Mouse (Mus musculus) lung, postnatal 0 days (tissue): ENCODE measurements at regions not wholly inside any gene's neighbourhood (a gene's known extent, or its start where the extent isn't known, plus 50 kb on each side); places are given as distances from the start of the nearest gene placed in this dataset.

Experiments used
- ATAC-seq: fragments of 200-750 bp; cut with Nextera tagmentation; 2 replicates; pipeline ENCODE4 v1.8.0; 2017; ENCODE audit warnings: moderate library complexity
- DNase-seq: peaks from one replicate; pipeline ENCODE4 v3.0.0-alpha.2; 2016; ENCODE audit warnings: low spot score
- H3K27ac ChIP-seq: fragments of 300-500 bp; sonication (generic); 2 replicates; pipeline ENCODE4 v1.5.1; 2014; ENCODE audit warnings: antibody characterized with exemption, mild to moderate bottlenecking, low read length, mixed read lengths
- H3K27me3 ChIP-seq: fragments of 300-500 bp; sonication (generic); replicated peaks from 2 replicates; pipeline ENCODE4 v1.6.1; 2014; ENCODE audit warnings: low read length, mixed read lengths; ENCODE audit not compliant: insufficient read depth
- H3K36me3 ChIP-seq: fragments of 300-500 bp; sonication (generic); 2 replicates; pipeline ENCODE4 v1.6.1; 2014; ENCODE audit warnings: low read length, mixed read lengths; ENCODE audit not compliant: insufficient read depth
- H3K4me1 ChIP-seq: fragments of 300-500 bp; sonication (generic); 2 replicates; pipeline ENCODE4 v1.6.1; 2014; ENCODE audit warnings: antibody characterized with exemption, low read depth, low read length, mixed read lengths; ENCODE audit not compliant: insufficient read depth
- H3K4me2 ChIP-seq: fragments of 300-500 bp; sonication (generic); replicated peaks from 2 replicates; pipeline ENCODE4 v1.6.1; 2014; ENCODE audit warnings: low read depth, mild to moderate bottlenecking, low read length, moderate library complexity, mixed read lengths
- H3K4me3 ChIP-seq: fragments of 300-500 bp; sonication (generic); 2 replicates; pipeline ENCODE4 v1.5.1; 2014; ENCODE audit warnings: low read depth, low read length
- H3K9ac ChIP-seq: fragments of 300-500 bp; sonication (generic); replicated peaks from 2 replicates; pipeline ENCODE4 v1.6.1; 2014; ENCODE audit warnings: low read depth, mild to moderate bottlenecking
- H3K9me3 ChIP-seq: fragments of 300-500 bp; sonication (generic); 2 replicates; pipeline ENCODE4 v1.6.1; 2016; ENCODE audit warnings: low read length, mixed read lengths
- CTCF ChIP-seq: IDR thresholded peaks from 2 replicates; pipeline ENCODE4 v1.5.1; 2016; ENCODE audit warnings: antibody characterized with exemption, mild to moderate bottlenecking
- EP300 ChIP-seq: IDR thresholded peaks from 2 replicates; pipeline ENCODE4 v1.6.1; 2016; ENCODE audit warnings: antibody characterized with exemption, mild to moderate bottlenecking, control low read depth
- WGBS: fragments of 180-500 bp; shearing (Covaris S2); extraction: QIAGEN DNeasy Blood & Tissue Kit; methylation state at CpG from one replicate; pipeline ENCODE4 v1.1.7; 2014; 5-methylcytosine and 5-hydroxymethylcytosine counted together

GRCm38 (mm10) chr12:106514057-106514456, 504.0 kb downstream of the Vrk1 start:
- H3K4me1 ChIP-seq, result no peaks in the 10 kb centered on the region
- H3K27me3 ChIP-seq, result no peaks in the 10 kb centered on the region
- no peaks in the 10 kb centered on the region for H3K36me3 ChIP-seq
- TF ChIP-seq EP300 (no peak), CTCF (no peak)
- H3K27ac ChIP-seq, result no peak overlapping the region
- no peak for DNase-seq
- no peaks in the 10 kb centered on the region for H3K9me3 ChIP-seq
- no peak overlapping the region for H3K4me2 ChIP-seq
- 56% methylated on average over 11 of the region's 11 CpGs for WGBS
- ATAC-seq, result no peak
- no peak overlapping the region for H3K4me3 ChIP-seq
- H3K9ac ChIP-seq, result no peak overlapping the region

DNA sequence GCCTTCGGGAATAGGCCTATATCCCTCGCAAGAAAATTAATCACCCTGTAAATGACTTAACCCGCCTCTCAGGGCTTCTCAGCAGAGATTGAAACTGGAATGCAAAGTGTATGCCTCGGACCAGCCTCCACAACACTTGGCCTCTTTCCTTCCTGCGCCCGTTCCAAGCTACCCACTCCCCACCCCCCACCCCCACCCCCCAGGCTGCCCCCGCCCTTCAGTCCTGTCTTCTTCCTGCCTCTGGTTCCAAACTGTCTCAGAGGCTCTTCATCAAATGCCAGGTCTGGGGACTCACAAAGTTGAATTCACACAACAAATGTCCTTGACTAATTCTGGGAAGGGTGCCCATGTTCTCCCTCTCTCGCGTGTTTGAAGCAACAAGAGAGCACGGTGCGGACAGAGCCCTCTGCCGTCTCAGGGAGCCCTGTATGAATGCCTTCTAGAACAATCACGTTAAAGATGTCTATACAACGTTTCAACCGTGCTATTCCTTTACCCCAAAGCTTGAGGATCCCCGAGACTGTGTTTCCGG, 505.3 kb downstream of the Vrk1 start:
- no peaks in the 10 kb centered on the region for H3K4me1 ChIP-seq
- TF ChIP-seq CTCF (no peak), EP300 (no peak)
- no peak overlapping the region for H3K9ac ChIP-seq
- no peaks in the 10 kb centered on the region for H3K27me3 ChIP-seq
- no peak overlapping the region for H3K27ac ChIP-seq
- H3K9me3 ChIP-seq, result no peaks in the 10 kb centered on the region
- no peaks in the 10 kb centered on the region for H3K36me3 ChIP-seq
- ATAC-seq, result no peak
- no peak overlapping the region for H3K4me2 ChIP-seq
- 41% methylated on average over 17 of the region's 17 CpGs for WGBS
- H3K4me3 ChIP-seq, result no peak overlapping the region
- no peak for DNase-seq

DNA sequence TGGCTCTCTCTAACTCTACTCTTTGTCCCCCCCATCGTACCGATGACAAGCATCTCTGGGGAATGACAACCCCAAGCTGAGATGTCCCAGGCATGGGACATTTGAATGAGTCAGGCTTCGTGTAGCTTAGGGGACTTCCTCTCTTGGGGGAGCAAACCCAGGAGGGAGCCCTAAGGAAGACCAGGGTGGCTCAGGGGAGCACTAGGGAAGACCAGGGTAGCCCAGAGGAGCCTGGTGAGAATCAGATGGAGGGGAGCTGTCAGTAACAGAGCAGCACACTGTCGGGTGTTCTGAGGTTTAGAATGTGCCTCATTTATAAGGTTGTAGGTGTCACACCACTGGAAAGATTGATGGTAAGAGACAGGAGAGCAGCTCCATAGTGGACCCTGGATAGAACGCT, 509.1 kb downstream of the Vrk1 start:
- ATAC-seq (no peak), DNase-seq (no peak)
- no peak overlapping the region for H3K27ac ChIP-seq
- H3K36me3 ChIP-seq, result no peaks in the 10 kb centered on the region
- H3K4me3 ChIP-seq, result no peak overlapping the region
- 67% methylated on average over 5 of the region's 5 CpGs for WGBS
- H3K9me3 ChIP-seq, result no peaks in the 10 kb centered on the region
- TF ChIP-seq CTCF (no peak), EP300 (no peak)
- no peaks in the 10 kb centered on the region for H3K4me1 ChIP-seq
- H3K4me2 ChIP-seq, result no peak overlapping the region
- H3K9ac ChIP-seq, result no peak overlapping the region
- no peaks in the 10 kb centered on the region for H3K27me3 ChIP-seq

DNA sequence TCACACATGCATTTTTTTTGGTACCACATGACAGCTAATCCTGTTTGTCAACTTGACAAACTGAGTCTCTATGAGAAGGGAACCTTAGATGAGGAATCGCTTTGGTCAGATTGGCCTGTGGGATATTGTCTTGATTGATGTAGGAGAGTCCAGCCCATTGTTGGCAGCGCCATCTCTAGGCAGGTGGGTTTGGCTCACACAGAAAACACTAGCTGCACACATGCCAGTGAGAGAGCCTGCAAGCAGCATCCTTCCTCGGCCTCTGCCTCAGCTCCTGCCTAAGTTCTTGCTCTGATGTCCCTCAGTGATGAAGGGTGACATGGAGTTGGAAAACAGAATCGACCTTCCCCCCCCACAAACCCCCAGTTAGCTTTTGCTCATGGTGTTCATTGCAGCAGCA, 514.4 kb downstream of the Vrk1 start:
- H3K27ac ChIP-seq, result no peak overlapping the region
- TF ChIP-seq CTCF, result no peak
- TF ChIP-seq EP300, result no peak
- DNase-seq, result no peak
- H3K4me1 ChIP-seq, result no peaks in the 10 kb centered on the region
- no peak overlapping the region for H3K9ac ChIP-seq
- no peaks in the 10 kb centered on the region for H3K27me3 ChIP-seq
- no peak for ATAC-seq
- H3K36me3 ChIP-seq, result no peaks in the 10 kb centered on the region
- no peak overlapping the region for H3K4me3 ChIP-seq
- no peak overlapping the region for H3K4me2 ChIP-seq
- WGBS, result 64% methylated on average over 4 of the region's 4 CpGs
- H3K9me3 ChIP-seq, result no peaks in the 10 kb centered on the region

DNA sequence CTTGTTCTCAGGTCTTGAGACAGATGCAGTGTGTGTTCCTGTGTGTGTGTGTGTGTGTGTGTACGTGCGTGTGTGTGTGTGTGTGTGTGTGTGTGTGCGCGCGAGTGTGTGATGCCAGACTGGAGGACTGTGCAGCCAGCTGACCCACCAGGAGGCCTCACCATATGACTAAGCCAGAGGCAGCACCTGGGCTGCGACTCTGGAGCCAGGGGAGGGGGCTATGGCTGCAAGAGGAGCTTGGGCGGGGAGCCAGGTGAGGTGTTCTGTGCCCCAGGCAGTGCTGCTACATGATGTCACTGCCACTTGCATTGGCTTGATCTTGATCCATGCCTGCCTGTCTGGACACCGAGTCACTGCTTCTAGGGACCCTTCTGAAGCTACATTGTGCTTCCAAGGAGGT, 517.1 kb downstream of the Vrk1 start:
- TF ChIP-seq CTCF (no peak), EP300 (no peak)
- Histone ChIP-seq H3K4me3 (no peak overlapping the region), H3K9me3 (no peaks in the 10 kb centered on the region), H3K4me2 (no peak overlapping the region), H3K36me3 (no peaks in the 10 kb centered on the region), H3K9ac (no peak overlapping the region), H3K27me3 (no peaks in the 10 kb centered on the region), H3K4me1 (no peaks in the 10 kb centered on the region), H3K27ac (no peak overlapping the region)
- ATAC-seq, result no peak
- no peak for DNase-seq
- WGBS, result 66% methylated on average over 8 of the region's 8 CpGs

- no peaks in the 10 kb centered on the region for H3K4me1 ChIP-seq
- 7% methylated on average over 20 of the region's 20 CpGs for WGBS
- TF ChIP-seq CTCF, result no peak
- no peak for TF ChIP-seq EP300
- no peak overlapping the region for H3K9ac ChIP-seq
- DNase-seq, result no peak
- H3K27ac ChIP-seq, result no peak overlapping the region
- ATAC-seq, result no peak
- H3K9me3 ChIP-seq, result no peaks in the 10 kb centered on the region
- H3K4me2 ChIP-seq, result no peak overlapping the region
- no peaks in the 10 kb centered on the region for H3K36me3 ChIP-seq
- no peak overlapping the region for H3K4me3 ChIP-seq
- H3K27me3 ChIP-seq, result no peaks in the 10 kb centered on the region
Measured at GRCm38 (mm10) chr12:106527699-106528434, 517.8 kb downstream of the Vrk1 start.

DNA sequence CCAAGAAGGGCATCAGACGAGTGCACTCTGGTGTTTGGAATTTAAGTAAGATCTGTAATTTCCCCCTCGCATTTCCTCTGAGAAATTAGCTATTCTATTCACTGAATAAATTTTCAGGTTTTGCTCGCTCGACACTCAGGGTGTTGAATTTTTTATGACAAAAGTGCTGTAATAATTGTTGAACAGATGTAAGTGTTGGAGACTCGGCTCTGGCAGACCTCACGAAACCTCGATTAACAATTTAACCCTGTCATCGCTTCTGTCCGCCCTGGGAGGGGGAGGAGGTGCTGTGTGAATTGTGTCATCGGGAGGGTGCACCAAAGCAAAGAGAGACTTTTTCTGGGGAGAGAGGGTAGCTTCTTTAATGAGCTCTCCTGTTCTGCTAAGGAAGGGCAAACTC, 518.5 kb downstream of the Vrk1 start:
- Histone ChIP-seq H3K27ac (no peak overlapping the region), H3K4me1 (no peaks in the 10 kb centered on the region), H3K4me2 (no peak overlapping the region), H3K4me3 (no peak overlapping the region), H3K9ac (no peak overlapping the region), H3K36me3 (no peaks in the 10 kb centered on the region), H3K9me3 (no peaks in the 10 kb centered on the region), H3K27me3 (no peaks in the 10 kb centered on the region)
- whole genome bisulfite sequencing, result 26% methylated on average over 10 of the region's 10 CpGs
- DNase-seq (no peak), ATAC-seq (no peak)
- TF ChIP-seq CTCF, result no peak
- no peak for TF ChIP-seq EP300
